Mouse (Mus musculus) midbrain, embryonic 15.5 days (tissue): Measurements from ENCODE around the gene Setd1b. TPM values are rescaled to one million over a fixed set of nuclear protein-coding genes. Genes with fewer than 3 reads are reported as not detected.

ENCODE experiments used
- ATAC-seq: fragments of 200-750 bp; cut with Nextera tagmentation; replicated peaks from 2 replicates; pipeline ENCODE4 v1.8.0; 2017; ENCODE audit warnings: moderate TSS enrichment
- H3K27ac ChIP-seq: fragments of 300-500 bp; sonication (generic); 2 replicates; pipeline ENCODE4 v1.5.1; 2015; ENCODE audit warnings: mild to moderate bottlenecking, inconsistent platforms
- H3K27me3 ChIP-seq: fragments of 300-500 bp; sonication (generic); replicated peaks from 2 replicates; pipeline ENCODE4 v1.6.1; 2015; ENCODE audit warnings: inconsistent platforms
- H3K36me3 ChIP-seq: fragments of 300-500 bp; sonication (generic); replicated peaks from 2 replicates; pipeline ENCODE4 v1.6.1; 2015; ENCODE audit warnings: inconsistent platforms
- H3K4me1 ChIP-seq: fragments of 300-500 bp; sonication (generic); 2 replicates; pipeline ENCODE4 v1.6.1; 2015; ENCODE audit warnings: inconsistent platforms
- H3K4me2 ChIP-seq: fragments of 300-500 bp; sonication (generic); 2 replicates; pipeline ENCODE4 v1.6.1; 2015; ENCODE audit warnings: inconsistent platforms, mild to moderate bottlenecking, moderate library complexity
- H3K4me3 ChIP-seq: fragments of 300-500 bp; sonication (generic); 2 replicates; pipeline ENCODE4 v1.5.1; 2015; ENCODE audit warnings: mild to moderate bottlenecking, inconsistent platforms
- H3K9ac ChIP-seq: fragments of 300-500 bp; sonication (generic); 2 replicates; pipeline ENCODE4 v1.6.1; 2015; ENCODE audit warnings: mild to moderate bottlenecking, inconsistent platforms
- H3K9me3 ChIP-seq: fragments of 300-500 bp; sonication (generic); 2 replicates; pipeline ENCODE4 v1.6.1; 2016; ENCODE audit warnings: inconsistent platforms
- WGBS: fragments of 180-500 bp; shearing (Covaris S2); methylation state at CpG from one replicate; pipeline ENCODE4 v1.1.7; 2015; ENCODE audit warnings: mixed read lengths; 5-methylcytosine and 5-hydroxymethylcytosine counted together
- polyA plus RNA-seq: library from polyadenylated mRNA; unstranded; fragments of >200 nt; fragmentation: Nextera tagmentation; extraction: Ambion mirVana; gene quantifications from 2 replicates; pipeline ENCODE4 v1.2.1, GENCODE M21; 2015

The Setd1b gene
- polyA plus RNA-seq, 1 experiment from 2014 or later: 12.2 TPM

GRCm38 (mm10) chr5:123130030-123130813 is 11.8 kb upstream of the Setd1b start:
- H3K27me3 ChIP-seq: no peaks in the 10 kb centered on the region
- H3K9ac ChIP-seq: no peak overlapping the region
- no peak overlapping the region for H3K4me3 ChIP-seq
- H3K4me1 ChIP-seq: peaks cover 38% of the 10 kb centered on the region
- H3K27ac ChIP-seq: no peak overlapping the region
- 83% methylated on average over 9 of the region's 9 CpGs for WGBS
- ATAC-seq: no peak
- H3K9me3 ChIP-seq: no peaks in the 10 kb centered on the region
- peaks cover 2% of the 10 kb centered on the region; the same call in 1 of the 2 replicates for H3K36me3 ChIP-seq
- H3K4me2 ChIP-seq: no peak overlapping the region

DNA sequence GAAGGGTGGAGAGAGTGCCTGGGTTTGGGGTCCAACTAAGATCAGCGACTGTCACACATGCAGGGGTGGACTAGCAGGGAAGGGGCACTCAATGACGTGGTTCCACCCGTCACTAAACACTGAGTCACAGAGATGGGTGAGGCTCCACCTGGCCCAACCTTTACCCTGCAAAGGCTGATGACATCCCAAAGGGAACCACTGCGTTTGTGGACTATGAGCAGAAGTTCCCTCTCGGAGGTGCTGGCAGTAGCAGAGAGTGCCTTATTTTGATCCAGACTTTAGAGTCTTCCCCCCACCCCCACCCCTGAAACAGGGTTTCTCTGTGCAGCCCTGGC is 11.2 kb upstream of the Setd1b start:
- peaks cover 2% of the 10 kb centered on the region; the same call in 1 of the 2 replicates for H3K36me3 ChIP-seq
- H3K4me3 ChIP-seq: no peak overlapping the region
- H3K4me2 ChIP-seq: no peak overlapping the region
- H3K27me3 ChIP-seq: no peaks in the 10 kb centered on the region
- no peaks in the 10 kb centered on the region for H3K9me3 ChIP-seq
- WGBS: 90% methylated on average over 5 of the region's 5 CpGs
- ATAC-seq: no peak
- no peak overlapping the region for H3K27ac ChIP-seq
- H3K4me1 ChIP-seq: peaks cover 44% of the 10 kb centered on the region
- no peak overlapping the region for H3K9ac ChIP-seq

DNA sequence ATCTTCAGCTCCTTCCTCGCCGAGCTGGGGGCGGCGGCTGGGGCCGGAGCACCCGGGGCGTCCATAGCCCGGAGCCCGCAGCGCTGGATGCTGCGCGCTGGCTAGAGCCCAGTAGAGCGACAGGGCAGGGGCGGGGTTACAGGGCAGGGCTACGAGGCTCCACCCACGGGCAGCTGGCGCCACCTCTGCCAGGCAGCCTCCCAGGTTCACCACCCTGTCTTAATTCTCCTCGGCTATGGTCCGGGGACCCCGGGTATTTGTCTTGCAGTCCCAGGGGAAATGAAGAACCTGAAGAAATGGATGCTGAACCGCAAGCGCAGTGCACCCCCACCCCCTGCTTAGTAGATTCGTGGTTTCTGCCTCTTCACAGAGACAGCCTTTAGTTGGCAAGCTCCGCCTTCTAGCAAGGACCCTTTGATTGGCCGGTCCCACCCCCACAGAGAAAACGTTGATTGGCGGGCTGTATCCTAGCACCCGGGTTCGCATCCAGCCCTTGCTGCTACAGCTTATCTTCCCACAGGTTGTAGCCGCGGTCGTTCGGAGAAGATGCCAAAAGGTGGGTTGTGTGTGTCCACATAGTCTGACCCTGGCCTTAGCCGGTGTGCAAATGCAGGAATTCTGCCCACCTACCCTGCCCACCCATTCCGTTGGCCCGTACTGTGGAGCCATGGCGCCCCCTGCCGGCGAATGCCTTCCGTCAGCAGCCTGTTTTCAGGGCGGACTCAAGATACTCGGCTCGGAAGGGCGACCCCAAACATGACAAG is 9.5 kb upstream of the Setd1b start, which contains the start of gene Rhof:
TSS of gene Rhof (minus strand) at position 385 of the 764 bp plus-strand sequence.
- H3K4me3 ChIP-seq: peak within 1 kb of the TSS; percentile 94
- H3K27me3 ChIP-seq: no peaks in the 10 kb centered on the region
- H3K36me3 ChIP-seq: no peaks in the 10 kb centered on the region
- 3% methylated on average over 44 of the region's 44 CpGs for WGBS
- peak within 1 kb of the TSS; percentile 100 for H3K27ac ChIP-seq
- peak within 1 kb of the TSS; percentile 99 for H3K4me2 ChIP-seq
- ATAC-seq: peak; percentile 31
- H3K9me3 ChIP-seq: no peaks in the 10 kb centered on the region
- peaks cover 61% of the 10 kb centered on the region for H3K4me1 ChIP-seq
- H3K9ac ChIP-seq: peak within 1 kb of the TSS; percentile 40

DNA sequence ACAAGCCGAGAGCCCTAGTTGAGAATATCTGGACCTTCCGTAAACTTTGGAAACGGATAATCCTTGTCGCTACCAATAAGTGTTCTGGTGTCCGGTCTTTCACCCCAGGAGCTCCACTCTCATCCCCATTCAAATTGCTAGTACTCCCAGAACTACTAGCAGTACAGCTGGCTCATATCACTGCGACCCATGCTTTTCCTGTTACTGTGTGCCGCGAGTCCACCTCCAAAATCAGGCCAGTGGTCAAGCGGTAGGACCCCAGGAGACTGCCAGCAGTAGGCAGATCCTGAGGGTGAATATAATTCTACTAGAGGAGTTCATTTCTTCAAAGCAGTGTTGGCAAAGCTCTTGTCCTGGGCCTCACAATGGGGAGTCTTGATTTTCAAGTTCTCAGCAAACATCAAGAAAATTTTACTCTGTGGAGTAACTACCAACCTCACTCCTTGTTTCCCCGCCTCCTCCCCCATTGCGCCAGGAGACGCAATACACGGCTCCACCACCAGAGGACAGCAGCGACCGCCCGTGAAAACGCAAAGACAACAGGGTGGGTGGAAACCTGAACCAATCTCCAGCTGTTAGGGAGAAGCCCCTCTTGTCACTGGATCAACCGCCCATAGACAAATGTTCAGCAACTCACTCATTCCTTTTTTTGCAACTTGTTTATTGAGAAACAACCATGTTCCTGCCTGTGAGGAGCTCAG is 8.8 kb upstream of the Setd1b start:
- WGBS: 18% methylated on average over 18 of the region's 18 CpGs
- no peak overlapping the region for H3K9ac ChIP-seq
- no peaks in the 10 kb centered on the region for H3K36me3 ChIP-seq
- H3K27me3 ChIP-seq: no peaks in the 10 kb centered on the region
- H3K27ac ChIP-seq: peak overlapping the region; percentile 100
- peak overlapping the region; percentile 99 for H3K4me2 ChIP-seq
- no peaks in the 10 kb centered on the region for H3K9me3 ChIP-seq
- ATAC-seq: no peak
- peaks cover 66% of the 10 kb centered on the region for H3K4me1 ChIP-seq
- peak overlapping the region; percentile 94 for H3K4me3 ChIP-seq

DNA sequence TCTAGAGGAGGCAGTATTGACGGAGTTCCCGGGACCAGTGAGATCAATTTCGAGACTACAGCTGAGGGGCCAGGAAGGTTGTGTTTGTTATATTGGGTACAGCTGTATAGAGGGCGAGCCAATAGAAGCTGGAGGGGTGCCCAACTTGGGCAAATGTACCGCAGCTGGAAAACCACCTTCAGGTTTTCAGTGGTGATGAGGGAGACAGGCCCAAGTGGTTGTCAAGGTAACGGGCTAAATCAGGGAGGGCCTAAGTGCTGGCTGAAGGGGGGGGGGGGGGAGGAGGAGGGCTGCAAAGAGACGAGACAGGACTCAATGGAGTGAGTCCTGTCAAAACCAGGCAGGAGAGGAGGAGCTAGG is 8.2 kb upstream of the Setd1b start:
- H3K4me1 ChIP-seq: peaks cover 66% of the 10 kb centered on the region
- H3K4me2 ChIP-seq: peak overlapping the region; percentile 99
- no peaks in the 10 kb centered on the region for H3K27me3 ChIP-seq
- H3K36me3 ChIP-seq: no peaks in the 10 kb centered on the region
- H3K9ac ChIP-seq: no peak overlapping the region
- H3K9me3 ChIP-seq: no peaks in the 10 kb centered on the region
- 7% methylated on average over 7 of the region's 7 CpGs for WGBS
- peak overlapping the region; percentile 94; the same call in 1 of the 2 replicates for H3K4me3 ChIP-seq
- peak overlapping the region; percentile 100 for H3K27ac ChIP-seq
- ATAC-seq: 0 out of 2 replicates have a peak, but pooled peaks have one; percentile 1

- Histone ChIP-seq H3K27ac (peak overlapping the region; percentile 100), H3K9ac (peak overlapping the region; percentile 98), H3K4me2 (peak overlapping the region; percentile 99), H3K9me3 (no peaks in the 10 kb centered on the region), H3K36me3 (no peaks in the 10 kb centered on the region), H3K4me1 (peaks cover 66% of the 10 kb centered on the region), H3K27me3 (no peaks in the 10 kb centered on the region), H3K4me3 (peak overlapping the region; percentile 94)
- 16% methylated on average over 13 of the region's 13 CpGs for WGBS
- ATAC-seq: no peak
Observed at GRCm38 (mm10) chr5:123134186-123134874, 7.7 kb upstream of the Setd1b start.

DNA sequence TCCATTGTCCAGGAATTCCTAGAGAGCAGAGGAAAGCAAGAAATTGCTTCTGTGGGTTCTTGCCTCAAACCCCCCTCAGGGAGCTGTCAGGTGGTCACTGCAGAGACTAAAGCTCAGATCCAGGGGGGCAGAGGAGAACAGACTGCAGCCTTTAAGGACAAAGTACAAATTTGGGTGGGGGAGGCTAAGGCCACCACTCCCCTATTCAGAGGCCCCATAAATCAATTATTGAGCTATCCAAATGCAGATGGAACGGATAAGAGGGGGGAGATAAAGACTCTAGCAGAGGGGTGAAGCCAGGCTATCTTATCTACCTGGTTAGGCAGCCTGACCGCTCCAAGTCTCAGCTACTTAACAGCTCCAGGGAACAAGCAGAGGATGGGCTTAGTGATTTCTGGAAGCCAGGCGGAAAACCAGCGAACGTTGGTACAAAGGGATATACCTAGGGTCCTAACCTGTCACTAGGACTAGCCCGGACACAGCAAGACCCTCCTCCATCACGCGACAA is 7.1 kb upstream of the Setd1b start:
- Histone ChIP-seq H3K4me1 (peaks cover 66% of the 10 kb centered on the region), H3K4me2 (peak overlapping the region; percentile 99), H3K36me3 (no peaks in the 10 kb centered on the region), H3K9ac (peak overlapping the region; percentile 98), H3K27ac (peak overlapping the region; percentile 100), H3K27me3 (no peaks in the 10 kb centered on the region), H3K9me3 (no peaks in the 10 kb centered on the region), H3K4me3 (peak overlapping the region; percentile 94)
- 17% methylated on average over 8 of the region's 8 CpGs for WGBS
- ATAC-seq: no peak

- H3K9me3 ChIP-seq: no peaks in the 10 kb centered on the region
- H3K9ac ChIP-seq: peak overlapping the region; percentile 98
- WGBS: 2% methylated on average over 30 of the region's 30 CpGs
- H3K4me1 ChIP-seq: peaks cover 66% of the 10 kb centered on the region
- H3K27me3 ChIP-seq: no peaks in the 10 kb centered on the region
- peak overlapping the region; percentile 99 for H3K4me2 ChIP-seq
- H3K4me3 ChIP-seq: peak overlapping the region; percentile 94
- 0 out of 2 replicates have a peak, but pooled peaks have one; percentile 0 for ATAC-seq
- H3K27ac ChIP-seq: peak overlapping the region; percentile 100
- no peaks in the 10 kb centered on the region for H3K36me3 ChIP-seq
Observed at GRCm38 (mm10) chr5:123135471-123136360, 6.3 kb upstream of the Setd1b start.

- WGBS: under 1% methylated on average over 13 of the region's 13 CpGs
- Histone ChIP-seq H3K4me1 (peaks cover 64% of the 10 kb centered on the region), H3K27ac (peak overlapping the region; percentile 100), H3K4me3 (peak overlapping the region; percentile 94), H3K9me3 (no peaks in the 10 kb centered on the region), H3K9ac (peak overlapping the region; percentile 98), H3K27me3 (no peaks in the 10 kb centered on the region), H3K4me2 (peak overlapping the region; percentile 99), H3K36me3 (no peaks in the 10 kb centered on the region)
- peak; percentile 15; the same call in 1 of the 2 replicates for ATAC-seq
Observed at GRCm38 (mm10) chr5:123136361-123137043, 5.5 kb upstream of the Setd1b start.

GRCm38 (mm10) chr5:123137044-123137909 is 4.7 kb upstream of the Setd1b start:
- Histone ChIP-seq H3K4me2 (peak overlapping the region; percentile 99), H3K9me3 (no peaks in the 10 kb centered on the region), H3K4me3 (peak overlapping the region; percentile 94), H3K4me1 (peaks cover 56% of the 10 kb centered on the region), H3K27ac (peak overlapping the region; percentile 100), H3K9ac (peak overlapping the region; percentile 98), H3K27me3 (no peaks in the 10 kb centered on the region), H3K36me3 (no peaks in the 10 kb centered on the region)
- 2% methylated on average over 20 of the region's 20 CpGs for WGBS
- no peak for ATAC-seq
